Mouse (Mus musculus): ENCODE measurements at regions not wholly inside any gene's neighbourhood (a gene's known extent, or its start where the extent isn't known, plus 50 kb on each side); places are given as distances from the start of the nearest gene placed in this dataset.

GRCm38 (mm10) chr10:96905098-96905809, 288.4 kb downstream of the Btg1 start:
- ATAC-seq = no peak
- ChIA-PET POLR2A (no interaction called here), CTCF (no interaction called here)
- DNase-seq (ENCODE audit: low read depth, low spot score) = no peak
- in situ Hi-C loops (cut with MboI; ENCODE audit: low pct_unique_long_range_greater_than_20kb) = no loop called here
- no peak for TF ChIP-seq CTCF (IDR thresholded peaks at IDR 0.05)
- H3K27me3 ChIP-seq = no peaks in the 10 kb centered on the region

GRCm38 (mm10) chr10:96909661-96910315, 293.0 kb downstream of the Btg1 start:
- POLR2A ChIA-PET = no interaction called here

GRCm38 (mm10) chr10:96921181-96921580, 304.4 kb downstream of the Btg1 start:
- ChIA-PET CTCF (no interaction called here), POLR2A (no interaction called here)
- no peak for DNase-seq (ENCODE audit: low read depth, low spot score)
- ATAC-seq = no peak
- no peak for TF ChIP-seq CTCF (IDR thresholded peaks at IDR 0.05)
- no peaks in the 10 kb centered on the region for H3K27me3 ChIP-seq
- in situ Hi-C loops (cut with MboI; ENCODE audit: low pct_unique_long_range_greater_than_20kb) = loop anchor here (10.0 kb wide), 1 partner anchor 286 kb away; no protein-coding TSS in a partner anchor

More at GRCm38 (mm10) chr10:96909661-96910315, 293.0 kb downstream of the Btg1 start:
- DNase-seq (ENCODE audit: low read depth, low spot score) = no peak
- H3K27me3 ChIP-seq = no peaks in the 10 kb centered on the region
- in situ Hi-C loops (cut with MboI; ENCODE audit: low pct_unique_long_range_greater_than_20kb) = no loop called here
- CTCF ChIA-PET = no interaction called here
- no peak for TF ChIP-seq CTCF (IDR thresholded peaks at IDR 0.05)
- ATAC-seq = no peak

GRCm38 (mm10) chr10:96924266-96924672, 307.5 kb downstream of the Btg1 start:
- ChIA-PET CTCF (no interaction called here), POLR2A (no interaction called here)
- in situ Hi-C loops (cut with MboI; ENCODE audit: low pct_unique_long_range_greater_than_20kb) = loop anchor here (10.0 kb wide), 1 partner anchor 289 kb away; no protein-coding TSS in a partner anchor
- H3K27me3 ChIP-seq = no peaks in the 10 kb centered on the region
- ATAC-seq (no peak), DNase-seq (ENCODE audit: low read depth, low spot score) (no peak)
- TF ChIP-seq CTCF (IDR thresholded peaks at IDR 0.05) = no peak

GRCm38 (mm10) chr10:96924722-96925121, 307.9 kb downstream of the Btg1 start:
- ChIA-PET POLR2A (no interaction called here), CTCF (no interaction called here)
- DNase-seq (ENCODE audit: low read depth, low spot score) (no peak), ATAC-seq (no peak)
- in situ Hi-C loops (cut with MboI; ENCODE audit: low pct_unique_long_range_greater_than_20kb) = loop anchor here (10.0 kb wide), 1 partner anchor 290 kb away; no protein-coding TSS in a partner anchor
- no peak for TF ChIP-seq CTCF (IDR thresholded peaks at IDR 0.05)
- H3K27me3 ChIP-seq = no peaks in the 10 kb centered on the region

- no peak for ATAC-seq
These were observed 309.0 kb downstream of the Btg1 start for GRCm38 (mm10) chr10:96925771-96926170.

GRCm38 (mm10) chr10:96934661-96935060, 317.9 kb downstream of the Btg1 start:
- DNase-seq (ENCODE audit: low read depth, low spot score) (no peak), ATAC-seq (no peak)
- in situ Hi-C loops (cut with MboI; ENCODE audit: low pct_unique_long_range_greater_than_20kb) = loop anchor here (10.0 kb wide), 1 partner anchor 380 kb away; no protein-coding TSS in a partner anchor
- TF ChIP-seq CTCF (IDR thresholded peaks at IDR 0.05) = peak; percentile 72
- CTCF ChIA-PET = interaction anchor here (1.6 to 1.7 kb wide), 2 partner anchors 8 to 12 kb away, joined by 4 to 6 read pairs; no protein-coding TSS in a partner anchor
- POLR2A ChIA-PET = no interaction called here
- H3K27me3 ChIP-seq = no peaks in the 10 kb centered on the region

More at GRCm38 (mm10) chr10:96925771-96926170, 309.0 kb downstream of the Btg1 start:
- POLR2A ChIA-PET = no interaction called here
- no peaks in the 10 kb centered on the region for H3K27me3 ChIP-seq
- CTCF ChIA-PET = interaction anchor here (0.7 to 1.2 kb wide), 4 partner anchors 9 to 420 kb away, joined by 3 to 4 read pairs (median 3); no protein-coding TSS in a partner anchor
- in situ Hi-C loops (cut with MboI; ENCODE audit: low pct_unique_long_range_greater_than_20kb) = loop anchor here (10.0 kb wide), 1 partner anchor 291 kb away; no protein-coding TSS in a partner anchor
- no peak for TF ChIP-seq CTCF (IDR thresholded peaks at IDR 0.05)
- no peak for DNase-seq (ENCODE audit: low read depth, low spot score)

GRCm38 (mm10) chr10:96940887-96941518, 324.2 kb downstream of the Btg1 start:
- ChIA-PET POLR2A (no interaction called here), CTCF (interaction anchor here (0.7 kb wide), 1 partner anchor 15 kb away, joined by 3 read pairs; no protein-coding TSS in a partner anchor)
- no peak for TF ChIP-seq CTCF (IDR thresholded peaks at IDR 0.05)
- ATAC-seq (no peak), DNase-seq (ENCODE audit: low read depth, low spot score) (no peak)
- no peaks in the 10 kb centered on the region for H3K27me3 ChIP-seq
- in situ Hi-C loops (cut with MboI; ENCODE audit: low pct_unique_long_range_greater_than_20kb) = loop anchor here (10.0 kb wide), 1 partner anchor 726 kb away; no protein-coding TSS in a partner anchor

GRCm38 (mm10) chr10:96944229-96944628, 327.4 kb downstream of the Btg1 start:
- ATAC-seq (no peak), DNase-seq (ENCODE audit: low read depth, low spot score) (no peak)
- CTCF ChIA-PET = no interaction called here
- POLR2A ChIA-PET = interaction anchor here (0.7 kb wide), 1 partner anchor 108 kb away, joined by 3 read pairs; no protein-coding TSS in a partner anchor
- in situ Hi-C loops (cut with MboI; ENCODE audit: low pct_unique_long_range_greater_than_20kb) = loop anchor here (10.0 kb wide), 1 partner anchor 729 kb away; no protein-coding TSS in a partner anchor
- TF ChIP-seq CTCF (IDR thresholded peaks at IDR 0.05) = no peak
- no peaks in the 10 kb centered on the region for H3K27me3 ChIP-seq

GRCm38 (mm10) chr10:96947971-96948370, 331.2 kb downstream of the Btg1 start:
- in situ Hi-C loops (cut with MboI; ENCODE audit: low pct_unique_long_range_greater_than_20kb) = loop anchor here (10.0 kb wide), 1 partner anchor 733 kb away; no protein-coding TSS in a partner anchor
- no peak for TF ChIP-seq CTCF (IDR thresholded peaks at IDR 0.05)
- ChIA-PET POLR2A (no interaction called here), CTCF (interaction anchor here (0.6 to 3.4 kb wide), 4 partner anchors 14 to 31 kb away, joined by 3 to 9 read pairs (median 5); no protein-coding TSS in a partner anchor)
- no peaks in the 10 kb centered on the region for H3K27me3 ChIP-seq
- DNase-seq (ENCODE audit: low read depth, low spot score) = peak; percentile 13
- ATAC-seq = no peak

Data from Patski (cell line).